Mouse (Mus musculus): Measurements from ENCODE around the gene Midn.

The Midn gene

DNA sequence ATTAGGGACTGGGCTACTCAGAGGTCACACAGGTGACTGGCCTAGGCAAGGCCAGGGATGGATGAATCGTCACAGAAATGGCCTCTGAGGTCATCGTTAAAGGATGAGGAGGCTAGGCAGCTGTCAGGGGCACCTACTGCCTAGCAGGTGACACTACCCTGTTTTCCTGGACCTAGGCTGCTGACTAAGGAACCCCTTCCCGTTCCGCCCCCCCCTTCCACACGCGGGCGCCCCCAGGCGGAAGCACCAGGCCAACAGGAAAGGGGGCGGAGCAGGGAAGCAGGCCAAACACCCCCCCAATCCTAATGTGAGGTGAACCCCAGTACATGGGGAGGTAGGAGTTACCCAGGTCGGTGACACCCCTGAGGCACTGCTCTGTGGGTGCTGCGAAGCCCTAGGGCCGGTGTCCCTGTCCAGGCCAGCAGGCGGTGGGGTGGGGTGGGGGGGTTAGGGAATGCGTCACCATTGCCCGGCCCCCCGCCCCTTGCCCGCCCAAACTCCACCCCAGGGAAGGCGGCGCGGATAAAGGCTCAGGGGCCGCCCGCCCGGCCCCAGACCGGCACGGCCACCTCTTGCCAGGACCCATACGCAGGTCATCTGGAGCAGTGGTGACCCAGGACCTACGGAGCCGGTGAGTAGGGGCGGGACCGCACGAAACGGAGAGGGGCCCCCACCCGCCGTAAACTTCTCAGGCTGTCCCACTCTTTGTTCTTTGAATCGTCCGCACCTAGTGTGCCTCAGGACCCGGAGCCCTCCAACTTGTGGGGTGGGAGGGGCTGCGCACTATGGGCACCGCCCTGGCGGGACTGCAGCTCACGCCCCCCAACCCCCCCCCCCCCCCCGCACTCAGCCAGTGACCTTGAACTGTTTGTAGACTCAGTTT, at the start of gene Midn:
Gene Midn, plus strand, starts transcription at position 554 of the 883 bp plus-strand sequence.
- peak; percentile 85 for DNase-seq (ENCODE audit: low read depth, low spot score)

DNA sequence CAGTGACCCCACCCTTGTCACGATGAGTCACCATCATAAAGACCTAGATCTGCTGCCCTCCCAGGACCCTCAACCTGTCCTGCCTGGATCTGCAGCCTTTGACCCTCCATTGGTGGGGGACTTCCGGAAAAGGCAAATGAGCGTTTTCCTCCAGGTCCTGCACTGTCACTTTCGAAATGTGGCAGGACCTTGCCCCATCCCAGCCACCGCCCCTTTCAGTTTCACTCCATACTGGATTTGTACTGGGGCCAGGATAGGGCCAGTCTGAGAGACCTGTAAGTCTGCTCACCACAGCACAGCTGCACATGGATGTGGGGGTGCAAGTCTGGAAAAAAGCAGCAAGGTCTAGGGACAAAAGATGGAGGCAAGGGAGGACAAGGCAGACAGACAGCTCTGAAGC, 49.4 kb upstream of the Midn start:
- DNase-seq (ENCODE audit: low read depth, low spot score): no peak

DNA sequence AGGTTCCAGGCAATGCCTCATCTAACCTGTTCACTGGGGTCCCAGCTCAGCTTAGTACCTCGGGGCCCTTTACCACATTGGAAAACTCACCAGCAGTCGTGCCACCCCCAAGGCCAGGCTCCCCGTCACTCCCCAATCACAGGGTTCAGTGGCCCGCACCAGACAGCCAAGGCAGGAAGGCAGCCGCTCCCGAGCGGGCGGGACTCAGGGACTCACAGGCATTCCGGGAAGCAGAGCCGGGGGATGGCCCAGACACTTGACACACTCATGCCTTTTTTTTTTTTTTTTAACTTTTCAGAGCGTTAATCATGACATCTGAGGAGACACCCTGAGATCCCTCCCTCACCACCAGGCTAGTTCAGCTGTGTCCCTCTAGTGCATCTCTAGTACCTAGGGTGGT, 47.1 kb upstream of the Midn start:
- DNase-seq (ENCODE audit: low read depth, low spot score): peak; percentile 61

DNA sequence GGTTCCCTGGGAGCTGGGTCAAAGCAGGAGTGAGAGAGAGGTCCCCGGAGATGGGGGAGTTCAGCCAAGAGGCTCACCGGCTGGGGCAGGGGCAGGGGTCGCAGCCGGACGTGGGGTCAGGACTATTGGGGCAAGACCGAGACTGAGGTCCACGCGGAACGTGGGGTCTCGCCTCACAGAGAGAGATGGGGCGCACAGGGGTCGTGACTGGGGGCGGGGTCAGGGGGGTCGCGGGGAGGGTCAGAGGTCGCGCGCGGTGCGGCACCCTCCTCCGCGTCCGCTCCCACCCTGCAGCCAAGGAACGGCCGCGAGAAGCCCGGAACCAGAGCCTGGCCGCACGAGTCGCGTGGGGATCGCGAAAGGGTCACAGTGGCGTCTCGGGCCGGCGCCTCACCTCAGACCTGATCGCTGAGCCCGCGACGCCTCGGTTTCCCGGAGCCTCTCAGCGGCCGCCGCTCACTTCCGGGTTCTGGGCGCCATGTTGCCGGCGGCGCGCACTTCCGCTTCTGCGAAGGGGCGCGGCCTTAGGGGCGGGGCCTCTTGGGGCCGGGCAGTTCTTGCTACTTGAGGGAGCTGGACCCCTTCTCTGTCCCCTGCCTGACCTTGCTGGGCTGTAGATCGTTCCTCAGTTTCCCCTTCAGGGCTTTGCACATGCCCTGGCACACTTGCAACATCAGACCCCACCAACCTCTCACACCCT, 45.7 kb upstream of the Midn start:
- DNase-seq (ENCODE audit: low read depth, low spot score): peak; percentile 91

DNA sequence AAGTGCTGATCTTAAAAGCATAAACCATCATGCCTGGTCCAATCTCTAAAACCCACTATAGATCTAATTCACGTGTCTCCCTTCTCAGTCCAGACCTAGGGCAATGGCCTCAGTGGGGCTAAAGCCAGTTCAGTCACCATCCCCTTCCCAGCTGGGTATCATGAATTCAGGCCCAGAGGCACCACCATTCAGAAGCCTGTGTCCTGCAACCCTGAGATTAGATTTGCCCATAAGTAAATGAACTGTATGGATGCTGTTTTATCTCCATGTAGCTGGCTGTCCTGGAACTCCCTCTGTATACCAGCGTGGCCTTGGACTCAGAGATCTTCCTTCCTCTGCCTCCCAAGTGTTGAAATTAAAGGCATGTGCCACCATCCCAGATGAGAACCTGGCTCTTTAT, 45.0 kb upstream of the Midn start:
- DNase-seq (ENCODE audit: low read depth, low spot score): no peak

DNA sequence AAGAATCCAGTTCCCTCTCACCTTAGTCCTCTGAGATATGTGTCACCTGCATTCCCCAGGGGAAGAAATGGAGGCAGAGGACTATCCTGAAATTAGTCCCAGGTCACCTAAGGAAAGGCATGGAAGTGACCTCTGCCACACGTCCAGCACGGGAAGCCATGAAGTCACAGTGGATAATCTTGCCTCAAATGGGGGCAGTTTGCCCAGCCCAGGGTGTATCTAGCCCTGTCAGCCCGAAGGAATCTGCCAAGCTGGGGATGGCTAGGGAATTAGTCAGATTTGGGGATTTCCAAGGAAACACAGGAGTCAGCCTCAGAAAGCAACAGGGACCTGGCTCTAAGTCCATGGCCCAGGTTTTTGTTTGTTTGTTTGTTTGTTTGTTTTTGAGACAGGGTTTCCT, 43.9 kb upstream of the Midn start:
- DNase-seq (ENCODE audit: low read depth, low spot score): no peak

DNA sequence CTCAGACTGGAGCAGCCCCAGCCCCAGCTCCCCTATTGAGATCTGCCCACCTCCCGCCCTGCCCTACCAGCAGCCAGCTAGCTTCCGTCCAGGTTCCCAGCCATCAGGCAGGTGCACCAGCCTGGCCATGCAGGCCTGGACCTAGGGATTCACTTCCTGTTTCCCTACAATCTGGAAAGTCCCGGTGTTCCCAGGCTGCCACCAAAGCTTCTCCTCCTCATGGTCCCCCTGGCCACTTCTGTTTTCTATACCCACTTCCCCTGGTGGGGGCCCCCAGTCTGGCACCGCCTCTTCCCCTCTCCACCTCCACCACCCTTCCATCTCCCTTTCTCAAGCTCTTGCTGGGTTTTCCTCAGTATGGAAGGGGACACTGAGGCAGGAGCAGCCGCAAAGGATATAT, 42.6 kb upstream of the Midn start, which contains the start of gene Sbno2:
Gene Sbno2, minus strand, starts transcription at position 112 of the 400 bp plus-strand sequence.
- DNase-seq (ENCODE audit: low read depth, low spot score): no peak

DNA sequence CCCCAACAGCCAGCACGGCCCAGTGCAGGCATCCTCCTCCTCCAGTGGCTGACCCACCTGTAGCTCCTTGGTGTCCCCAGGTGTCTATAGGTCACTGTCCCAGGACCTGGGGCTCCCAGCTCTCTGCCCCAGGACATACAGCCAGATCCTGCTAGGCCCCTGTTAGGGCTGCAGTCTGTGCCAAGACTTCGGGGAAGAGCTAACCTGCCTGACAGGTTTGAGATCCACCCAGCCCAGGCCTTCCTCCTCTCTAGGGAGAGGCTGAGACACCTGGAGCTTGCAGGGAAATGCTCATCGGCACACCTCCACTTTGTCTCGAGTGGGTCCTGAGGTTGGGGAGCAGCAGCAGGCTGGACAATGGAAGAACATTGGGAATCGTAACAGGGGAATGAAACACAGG, 42.1 kb upstream of the Midn start:
- no peak for DNase-seq (ENCODE audit: low read depth, low spot score)

DNA sequence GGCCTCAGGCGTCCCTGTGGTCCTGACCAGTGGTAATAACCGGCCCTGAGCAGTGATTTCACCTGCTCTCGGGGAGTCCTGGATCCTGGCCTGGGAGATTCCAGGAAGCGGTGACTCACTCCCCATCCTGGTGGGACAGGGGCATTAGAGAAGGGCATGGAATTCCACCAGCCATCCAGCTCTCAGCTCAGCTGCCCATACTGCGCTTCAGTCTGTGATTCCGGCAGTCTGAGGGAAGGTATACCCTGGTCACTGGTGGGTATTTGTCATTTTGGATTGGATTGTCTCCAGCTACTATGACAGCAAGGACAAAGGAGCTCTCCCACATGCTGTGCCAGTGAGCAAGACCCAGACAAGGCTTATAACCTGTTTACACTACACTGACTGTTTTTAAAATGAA, 40.4 kb upstream of the Midn start:
- DNase-seq (ENCODE audit: low read depth, low spot score): no peak

DNA sequence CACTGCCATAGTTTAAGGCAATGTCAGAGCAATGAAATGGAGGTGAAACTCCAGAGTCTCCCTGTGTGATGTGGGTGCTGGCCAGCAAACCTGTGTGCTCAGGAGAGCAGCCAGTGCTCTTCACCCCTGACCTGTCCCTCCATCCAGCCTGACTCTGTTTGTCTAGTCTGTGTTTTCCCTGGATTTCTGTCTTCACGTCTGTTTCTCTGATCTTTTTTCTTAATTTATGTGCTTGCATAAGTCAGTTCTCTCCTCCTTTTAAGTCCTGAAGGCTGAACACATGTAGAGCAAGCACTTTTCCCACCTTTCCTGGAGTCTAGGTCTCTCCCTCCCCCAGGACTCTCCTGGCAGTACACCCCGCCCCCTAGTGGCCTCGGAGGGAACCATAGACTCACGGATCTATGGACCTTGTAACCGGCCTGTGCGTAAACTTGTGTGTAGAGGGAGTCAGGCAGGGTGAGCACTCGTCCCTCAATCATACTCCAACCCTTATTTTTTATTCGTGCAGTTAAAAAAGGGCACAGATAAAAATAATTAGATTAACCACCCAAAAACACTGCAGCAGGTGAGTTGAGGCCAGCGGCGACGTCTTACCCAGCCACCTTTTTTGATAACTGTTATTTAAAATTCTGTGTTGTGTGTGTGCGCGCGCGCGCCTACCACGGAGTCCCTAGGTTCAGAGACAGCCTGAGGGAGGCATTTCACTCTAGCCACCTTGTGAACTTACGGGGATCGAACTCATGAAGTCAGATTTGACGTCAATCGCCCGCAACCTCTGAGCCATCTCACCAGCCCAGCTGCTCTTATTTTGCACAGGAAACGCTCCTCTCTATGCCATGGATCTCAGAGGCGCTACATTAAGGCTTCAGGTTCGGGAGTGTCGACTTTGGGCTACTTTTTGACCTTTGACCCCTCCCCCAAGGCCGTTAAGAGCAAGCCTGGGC, 33.5 kb upstream of the Midn start:
- peak; percentile 96 for DNase-seq (ENCODE audit: low read depth, low spot score)

DNA sequence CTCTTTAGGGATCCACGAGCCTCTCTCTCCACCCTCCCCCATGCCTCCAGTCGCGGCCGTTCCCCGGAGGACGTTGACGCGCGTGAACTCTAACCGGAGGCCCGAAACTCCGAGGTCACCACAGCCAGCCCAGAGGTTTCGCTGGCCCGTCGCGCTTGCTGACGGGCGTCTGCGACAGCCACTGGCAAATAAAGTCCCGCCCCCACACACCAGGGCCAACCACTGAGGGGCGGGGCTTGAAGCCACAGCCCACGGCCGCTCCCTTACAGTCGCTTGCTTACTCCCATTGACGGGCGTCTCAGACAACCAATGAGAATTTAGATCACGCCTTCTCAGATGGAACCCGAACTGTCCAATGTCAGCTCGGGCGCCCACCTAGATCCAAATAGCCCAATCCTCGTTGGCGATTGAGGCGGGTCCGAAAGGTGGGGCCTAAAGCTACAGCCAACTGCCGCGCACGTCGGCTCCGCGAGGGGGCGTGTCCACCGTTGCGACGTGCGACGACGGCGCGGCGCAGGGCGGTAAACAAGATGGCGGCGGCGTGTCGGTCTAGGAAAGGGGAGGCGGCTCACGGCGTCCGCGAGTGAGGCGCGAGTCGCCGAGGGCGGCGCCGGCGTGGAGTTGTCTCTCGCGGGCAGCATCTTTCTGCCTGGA, 32.7 kb upstream of the Midn start, which contains the start of gene Stk11:
Gene Stk11, plus strand, starts transcription at position 514 of the 654 bp plus-strand sequence.
- DNase-seq (ENCODE audit: low read depth, low spot score): peak; percentile 100

DNA sequence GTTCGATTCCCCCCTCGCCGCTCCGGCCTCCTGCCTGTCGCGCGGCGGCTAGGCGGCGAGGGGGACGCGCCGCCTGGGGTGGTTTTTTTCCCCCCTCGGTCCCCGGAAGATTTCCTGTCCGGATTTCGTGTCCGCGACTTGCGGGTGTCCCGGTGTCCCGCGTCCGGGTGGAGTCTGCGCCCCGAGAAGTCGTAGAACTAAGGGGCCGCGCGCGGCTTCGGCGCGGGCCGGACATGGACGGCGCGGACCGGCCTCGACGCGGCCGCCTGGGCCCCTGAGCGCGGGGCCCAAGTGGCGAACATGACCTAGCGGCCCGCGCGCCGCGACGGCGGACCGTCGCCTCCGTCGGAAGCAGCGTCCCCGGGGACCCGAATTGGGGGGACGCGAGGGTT, 32.1 kb upstream of the Midn start:
- DNase-seq (ENCODE audit: low read depth, low spot score): no peak

DNA sequence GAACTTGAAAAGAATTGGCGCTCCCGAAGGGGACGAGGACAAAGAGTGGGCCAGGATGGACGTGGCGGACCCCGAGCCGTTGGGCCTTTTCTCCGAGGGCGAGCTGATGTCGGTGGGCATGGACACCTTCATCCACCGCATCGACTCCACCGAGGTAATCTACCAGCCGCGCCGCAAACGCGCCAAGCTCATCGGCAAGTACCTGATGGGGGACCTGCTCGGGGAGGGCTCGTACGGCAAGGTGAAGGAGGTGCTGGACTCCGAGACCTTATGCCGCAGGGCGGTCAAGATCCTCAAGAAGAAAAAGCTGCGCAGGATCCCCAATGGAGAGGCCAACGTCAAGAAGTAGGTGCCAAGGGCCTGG, 31.5 kb upstream of the Midn start:
- no peak for DNase-seq (ENCODE audit: low read depth, low spot score)

DNA sequence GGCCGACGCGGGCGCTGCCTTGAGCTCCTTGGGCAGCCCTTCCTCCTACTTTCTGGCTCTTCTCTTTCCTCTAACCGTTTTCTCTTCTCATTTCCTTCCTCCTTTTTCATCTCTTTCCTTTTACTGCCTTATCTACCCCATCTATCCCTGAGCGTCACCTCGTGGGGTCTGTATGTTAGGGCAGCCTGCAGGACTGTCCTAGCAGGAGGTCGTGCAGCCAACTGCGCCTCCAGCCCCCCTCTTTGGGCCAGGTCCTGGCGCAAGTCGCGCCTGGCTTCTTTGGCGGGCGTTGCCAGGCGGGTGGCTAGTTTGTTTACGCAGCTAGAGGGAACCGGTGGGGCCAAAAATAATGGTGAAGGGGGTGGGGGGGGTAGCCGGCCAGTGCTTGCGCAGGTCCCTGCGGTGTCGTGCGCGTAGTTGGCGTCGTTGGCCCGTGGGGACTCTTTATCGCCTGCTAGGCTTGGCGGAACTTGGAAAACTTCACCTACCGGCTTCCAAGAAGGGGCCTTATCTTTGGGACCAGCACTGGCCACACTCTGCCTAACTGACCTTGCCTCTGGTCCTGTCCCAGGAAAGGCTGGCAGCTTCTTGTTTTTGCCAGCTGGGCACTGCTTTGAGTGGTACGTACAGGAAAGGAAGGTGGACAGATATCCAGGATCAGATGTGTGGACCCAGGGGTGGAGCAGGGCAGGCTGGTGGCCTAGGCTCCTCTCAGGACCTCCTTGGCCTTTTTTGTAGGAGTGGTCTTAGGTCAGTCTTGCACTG, 31.0 kb upstream of the Midn start:
- no peak for DNase-seq (ENCODE audit: low read depth, low spot score)

DNA sequence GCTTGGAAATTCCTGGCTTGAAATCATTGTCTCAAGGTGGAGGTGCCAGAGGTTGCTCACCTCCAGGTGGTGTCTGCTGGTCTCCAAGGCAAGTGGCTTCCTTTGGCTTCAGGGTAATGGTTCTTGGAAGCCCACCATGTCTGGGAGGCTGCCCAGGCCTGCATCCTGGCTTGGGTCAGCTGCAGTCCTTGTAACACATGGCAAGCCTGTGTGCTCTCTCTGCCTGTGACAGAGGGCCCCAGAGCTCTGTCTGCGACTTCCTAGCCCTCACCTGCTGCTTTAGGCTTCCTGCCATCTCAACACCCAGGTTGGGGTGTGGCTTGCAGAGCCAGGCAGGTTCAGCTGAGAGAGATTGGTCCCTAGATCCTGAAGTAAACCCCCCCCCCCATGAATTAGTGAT, 30.3 kb upstream of the Midn start:
- no peak for DNase-seq (ENCODE audit: low read depth, low spot score)

DNA sequence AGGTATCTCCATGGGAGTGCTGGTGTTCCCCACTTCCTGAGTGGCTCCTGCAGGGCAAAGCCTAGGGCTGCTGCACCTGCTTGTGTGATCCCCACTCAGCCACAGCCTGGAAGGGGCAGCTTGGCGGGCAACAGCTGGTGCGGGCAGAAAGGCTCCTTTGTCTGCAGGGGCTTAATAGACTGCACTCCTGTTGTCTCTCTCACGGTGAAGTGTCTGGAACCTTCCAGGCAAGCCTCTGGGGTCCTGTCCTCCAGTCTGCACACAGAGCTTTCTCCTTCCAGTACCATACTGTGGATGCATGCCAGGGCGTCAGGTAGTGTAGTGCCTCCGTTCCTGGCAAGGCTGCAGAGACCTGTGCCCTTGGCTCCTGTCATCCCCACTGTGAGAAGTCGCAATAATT, 29.5 kb upstream of the Midn start:
- no peak for DNase-seq (ENCODE audit: low read depth, low spot score)

DNA sequence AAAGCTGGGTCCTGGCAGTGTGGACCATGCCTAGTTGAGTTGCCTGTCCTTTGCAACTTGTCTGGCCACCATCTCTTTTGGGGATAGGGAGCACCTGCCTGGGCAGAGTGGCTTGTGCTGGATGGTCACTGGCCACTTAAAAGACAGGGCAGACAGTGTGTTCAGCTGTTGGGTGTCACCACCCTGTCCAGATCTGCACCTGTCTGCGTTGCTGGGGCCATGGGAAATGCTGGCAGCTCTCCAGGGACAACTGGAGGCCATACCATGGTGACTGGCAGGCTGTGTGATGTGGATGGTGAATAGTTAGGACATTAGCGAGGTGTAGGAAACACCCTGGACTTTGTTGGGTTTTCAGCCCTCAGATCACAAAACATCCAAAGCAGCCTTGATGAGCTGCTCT, 27.9 kb upstream of the Midn start:
- no peak for DNase-seq (ENCODE audit: low read depth, low spot score)

DNA sequence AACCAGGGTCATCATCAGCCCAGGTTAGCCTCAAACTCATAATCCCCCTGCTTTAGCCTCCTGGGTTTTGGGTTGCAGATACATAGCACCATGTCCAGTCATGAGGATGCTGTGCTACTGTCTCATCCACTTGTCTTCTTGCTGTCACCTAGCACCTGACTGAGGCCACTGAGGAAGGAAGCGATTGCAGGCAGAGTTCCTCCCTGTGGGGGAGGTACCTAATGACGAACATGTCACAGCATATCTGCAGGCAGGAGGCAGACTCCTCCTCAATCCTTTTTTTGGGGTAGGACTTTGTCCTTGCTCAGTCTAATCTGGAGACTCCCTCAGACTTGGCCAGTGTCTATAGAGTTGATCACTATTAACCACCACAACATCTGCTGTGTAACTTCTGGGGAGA, 26.4 kb upstream of the Midn start:
- no peak for DNase-seq (ENCODE audit: low read depth, low spot score)

DNA sequence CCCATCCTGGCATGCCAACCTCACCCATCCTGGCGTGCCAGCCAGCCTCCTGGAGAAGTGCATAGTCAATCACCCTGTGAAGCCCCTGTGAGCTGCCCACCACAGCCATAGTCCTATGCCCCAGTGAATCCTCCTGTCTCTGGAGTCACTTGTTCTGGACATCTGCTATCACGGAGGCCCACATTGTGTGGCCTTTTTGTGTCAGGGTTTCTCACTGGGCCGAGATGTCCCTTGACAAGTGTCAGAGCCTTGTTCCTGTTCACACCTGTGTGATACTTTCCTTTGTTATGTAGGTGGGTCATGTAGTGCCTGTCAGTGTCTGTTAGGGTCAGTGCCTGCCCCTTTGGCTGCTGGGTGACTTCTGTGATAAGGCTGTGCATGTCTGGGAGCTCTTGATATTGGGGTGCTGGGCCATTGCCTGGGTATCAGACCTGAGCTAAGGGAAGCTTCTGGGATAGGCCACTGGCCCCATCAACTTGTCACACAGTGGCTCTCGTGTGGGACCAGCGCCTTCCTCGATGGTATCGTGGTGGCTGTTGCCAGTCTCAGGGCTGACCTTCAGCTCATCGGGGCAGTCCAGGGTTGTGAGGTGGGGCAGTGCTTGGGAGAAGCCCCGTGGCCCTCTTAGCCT, 24.0 kb upstream of the Midn start:
- DNase-seq (ENCODE audit: low read depth, low spot score): no peak

DNA sequence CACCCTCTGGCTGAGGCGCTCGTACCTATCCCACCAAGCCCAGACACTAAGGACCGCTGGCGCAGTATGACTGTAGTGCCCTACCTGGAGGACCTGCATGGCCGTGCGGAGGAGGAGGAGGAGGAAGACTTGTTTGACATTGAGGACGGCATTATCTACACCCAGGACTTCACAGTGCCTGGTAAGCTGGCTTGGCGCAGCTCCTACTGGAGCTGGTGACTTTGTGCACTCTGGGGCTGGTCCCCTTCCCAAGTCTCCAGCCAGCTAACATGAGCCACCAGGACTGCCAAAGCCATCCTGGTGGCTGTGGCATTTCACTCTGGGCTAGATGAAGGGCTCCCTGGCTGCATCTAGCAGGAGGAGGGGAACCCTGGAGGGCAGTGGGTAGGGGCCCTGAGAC, 20.2 kb upstream of the Midn start:
- DNase-seq (ENCODE audit: low read depth, low spot score): no peak
